Mouse (Mus musculus) CH12.LX (cell line): Measurements from ENCODE around the gene Hebp1. TPM values are rescaled to one million over a fixed set of nuclear protein-coding genes. Genes with fewer than 3 reads are reported as not detected.

ENCODE experiments used
- DNase-seq: peaks from one replicate; pipeline ENCODE4 v3.0.0-alpha.2; 2013; ENCODE audit errors: extremely low read depth
- H3K27ac ChIP-seq: 2 replicates; pipeline ENCODE4 v1.5.1; 2012; ENCODE audit warnings: low read depth, mild to moderate bottlenecking, control low read depth, moderate library complexity; ENCODE audit not compliant: insufficient read depth
- H3K27me3 ChIP-seq: replicated peaks from 2 replicates; pipeline ENCODE3; 2012; ENCODE audit warnings: inconsistent platforms
- H3K36me3 ChIP-seq, 2 experiments: replicated peaks in 1 of 2; 2 replicates each; pipeline versions ENCODE3 to v1.6.1; 2012; ENCODE audit warnings: inconsistent platforms in 1 of 2, low read length in 1 of 2, mild to moderate bottlenecking in 1 of 2, mixed read lengths in 1 of 2, moderate library complexity in 1 of 2; ENCODE audit not compliant: control insufficient read depth in 1 of 2, insufficient read depth in 1 of 2
- H3K4me1 ChIP-seq, 2 experiments: 2 replicates each; pipeline ENCODE4 v1.6.1; 2012; ENCODE audit warnings: inconsistent platforms in 1 of 2, moderate library complexity in 1 of 2; ENCODE audit not compliant: insufficient read depth in 2 of 2, control insufficient read depth in 1 of 2
- H3K4me2 ChIP-seq: 2 replicates; pipeline ENCODE4 v1.6.1; 2012; ENCODE audit warnings: low read depth, mild to moderate bottlenecking, control low read depth; ENCODE audit not compliant: poor library complexity, insufficient read depth, severe bottlenecking
- H3K4me3 ChIP-seq, 3 experiments: fragments of 150-350 bp in 1 of 3; sonication (generic) in 1 of 3; replicated peaks in 1 of 3; 2 replicates each; pipeline versions ENCODE3 to v1.5.1; 2011 to 2012; ENCODE audit warnings: low read depth in 2 of 3, low read length in 2 of 3, mild to moderate bottlenecking in 2 of 3, moderate library complexity in 2 of 3, control low read depth in 1 of 3, improper control_type of control experiment in 1 of 3, inconsistent platforms in 1 of 3, mixed read lengths in 1 of 3; ENCODE audit not compliant: poor library complexity in 1 of 3
- H3K79me2 ChIP-seq: replicated peaks from 2 replicates; pipeline ENCODE4 v1.6.1; 2012; ENCODE audit warnings: mild to moderate bottlenecking, moderate library complexity; ENCODE audit not compliant: control insufficient read depth, poor library complexity, insufficient read depth, severe bottlenecking; ENCODE audit errors: extremely low read depth
- H3K9ac ChIP-seq: 2 replicates; pipeline ENCODE4 v1.6.1; 2012; ENCODE audit warnings: low read depth, mild to moderate bottlenecking, control low read depth, moderate library complexity; ENCODE audit not compliant: insufficient read depth
- H3K9me3 ChIP-seq: replicated peaks from 2 replicates; pipeline ENCODE3; 2012; ENCODE audit warnings: low read length, inconsistent platforms, mixed read lengths
- BHLHE40 ChIP-seq: IDR thresholded peaks from 2 replicates; pipeline ENCODE4 v1.6.1; 2011; ENCODE audit warnings: mild to moderate bottlenecking, low read depth, low read length, improper control_type of control experiment
- ELF1 ChIP-seq: IDR thresholded peaks from 2 replicates; pipeline ENCODE4 v1.6.1; 2014; ENCODE audit warnings: low read depth, mild to moderate bottlenecking, inconsistent platforms, low read length, improper control_type of control experiment
- HCFC1 ChIP-seq: IDR thresholded peaks from 2 replicates; pipeline ENCODE4 v1.6.1; 2012; ENCODE audit warnings: low read depth, mild to moderate bottlenecking, inconsistent platforms, low read length, improper control_type of control experiment
- JUN ChIP-seq: IDR thresholded peaks from 2 replicates; pipeline ENCODE4 v1.6.1; 2011; ENCODE audit warnings: low read depth, mild to moderate bottlenecking, low read length, improper control_type of control experiment, moderate library complexity; ENCODE audit not compliant: insufficient read depth
- MXI1 ChIP-seq: IDR thresholded peaks from 2 replicates; pipeline ENCODE4 v1.6.1; 2011; ENCODE audit warnings: mild to moderate bottlenecking, low read depth, low read length, improper control_type of control experiment
- NRF1 ChIP-seq: IDR thresholded peaks from 2 replicates; pipeline ENCODE4 v1.6.1; 2014; ENCODE audit warnings: low read depth, mild to moderate bottlenecking, inconsistent platforms, low read length, improper control_type of control experiment, moderate library complexity
- POLR2A ChIP-seq: IDR thresholded peaks from 2 replicates; pipeline ENCODE4 v1.6.1; 2011; ENCODE audit warnings: low read depth, mild to moderate bottlenecking, improper control_type of control experiment, low read length
- RAD21 ChIP-seq: IDR thresholded peaks from 2 replicates; pipeline ENCODE4 v1.6.1; 2011; ENCODE audit warnings: low read depth, mild to moderate bottlenecking, low read length, improper control_type of control experiment, moderate library complexity
- RCOR1 ChIP-seq: conservative IDR thresholded peaks from 2 replicates; pipeline ENCODE4 v1.6.1; 2012; ENCODE audit warnings: low read depth, mild to moderate bottlenecking, inconsistent platforms, low read length, improper control_type of control experiment
- SMC3 ChIP-seq: IDR thresholded peaks from 2 replicates; pipeline ENCODE4 v1.6.1; 2011; ENCODE audit warnings: low read depth, low read length, improper control_type of control experiment
- TBP ChIP-seq: conservative IDR thresholded peaks from 2 replicates; pipeline ENCODE4 v1.6.1; 2011; ENCODE audit warnings: low read depth, low read length, improper control_type of control experiment
- TCF12 ChIP-seq: IDR thresholded peaks from 2 replicates; pipeline ENCODE4 v1.6.1; 2014; ENCODE audit warnings: low read depth, mild to moderate bottlenecking, inconsistent platforms, low read length, improper control_type of control experiment
- UBTF ChIP-seq: IDR thresholded peaks from 2 replicates; pipeline ENCODE4 v1.6.1; 2012; ENCODE audit warnings: low read depth, mild to moderate bottlenecking, inconsistent platforms, low read length, improper control_type of control experiment, moderate library complexity
- USF1 ChIP-seq: IDR thresholded peaks from 2 replicates; pipeline ENCODE4 v1.6.1; 2014; ENCODE audit warnings: low read depth, mild to moderate bottlenecking, inconsistent platforms, low read length, improper control_type of control experiment
- ZC3H11A ChIP-seq: IDR thresholded peaks from 2 replicates; pipeline ENCODE4 v1.6.1; 2012; ENCODE audit warnings: low read depth, mild to moderate bottlenecking, inconsistent platforms, low read length, improper control_type of control experiment
- ZKSCAN1 ChIP-seq: IDR thresholded peaks from 2 replicates; pipeline ENCODE4 v1.6.1; 2012; ENCODE audit warnings: low read depth, inconsistent platforms, low read length, improper control_type of control experiment, borderline replicate concordance
- ZMIZ1 ChIP-seq: IDR thresholded peaks from 2 replicates; pipeline ENCODE4 v1.6.1; 2012; ENCODE audit warnings: low read depth, mild to moderate bottlenecking, inconsistent platforms, low read length, improper control_type of control experiment
- dilution Hi-C: fragments of 300-500 bp; cut with MboI; formaldehyde crosslinking; loops from 2 replicates; pipeline ENCODE4 v1.14.3; 2020; ENCODE audit warnings: low sequenced_read_pairs; ENCODE audit not compliant: extremely low pct_unique_long_range_greater_than_20kb, extremely low pct_ligation_motif_present
- in situ Hi-C: fragments of 300-500 bp; cut with MboI; formaldehyde crosslinking; loops from 3 replicates; pipeline ENCODE4 v1.14.3; 2019; ENCODE audit warnings: low sequenced_read_pairs, low pct_ligation_motif_present, low pct_unique_long_range_greater_than_20kb, mixed read lengths
- polyA plus RNA-seq: library from polyadenylated mRNA; unstranded; fragments of >175 nt; gene quantifications from 2 replicates; pipeline ENCODE4 v1.2.1, GENCODE M21; 2012; ENCODE audit warnings: low read depth; ENCODE audit not compliant: insufficient read length
- total RNA-seq, 2 experiments: library from RNA; depleted of rRNA; stranded (reverse); fragments of 300-350 nt in 1 of 2; fragments of >200 nt in 1 of 2; gene quantifications; 2 replicates each; pipeline ENCODE4 v1.2.3; 2012 to 2014

Gene Hebp1
- total and polyA plus RNA-seq, 3 experiments, result not detected

DNA sequence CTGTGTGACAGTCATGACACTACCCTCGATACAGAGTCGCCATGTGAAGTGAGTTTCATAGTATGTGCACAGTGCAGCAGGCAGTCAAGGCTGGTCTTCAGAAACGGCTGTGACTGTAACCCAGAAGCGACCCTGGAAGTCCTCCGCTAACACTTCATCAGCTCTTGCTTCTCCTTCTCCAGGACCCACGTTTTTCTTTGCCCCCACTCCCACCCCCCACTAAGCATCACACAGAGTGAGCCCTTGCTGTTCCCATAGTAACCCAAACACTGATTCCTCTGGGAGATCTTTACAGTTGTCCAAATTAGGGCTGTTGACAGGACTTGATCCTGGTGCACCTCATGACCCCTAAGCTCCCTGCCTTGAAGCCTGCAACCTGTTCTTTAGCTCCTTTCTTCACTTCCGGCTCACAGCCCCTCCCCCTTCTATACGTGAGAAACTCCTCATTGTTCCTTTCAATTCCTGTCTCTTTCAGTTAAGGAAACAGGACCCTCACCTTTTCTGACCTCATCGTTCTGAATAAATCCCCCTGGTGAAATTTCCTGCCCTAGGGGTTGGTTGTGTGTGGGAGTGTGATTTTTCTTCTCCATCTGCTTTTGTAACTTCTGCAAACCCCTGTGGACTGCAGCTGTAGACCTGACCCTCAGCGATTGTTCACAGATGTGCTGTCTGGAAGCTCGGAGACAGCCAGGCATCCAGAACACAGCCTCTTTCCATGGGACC, 61.2 kb downstream of the Hebp1 start:
- H3K36me3 ChIP-seq, result no peaks in the 10 kb centered on the region
- H3K4me2 ChIP-seq, result peak overlapping the region; percentile 23; the same call in 1 of the 2 replicates
- H3K27ac ChIP-seq, result no peak overlapping the region
- H3K4me1 ChIP-seq, result 0 out of 4 replicates have a peak, but pooled peaks cover 0 to 2% of the 10 kb centered on the region in 2 experiments
- H3K27me3 ChIP-seq, result no peaks in the 10 kb centered on the region
- no peak for TF ChIP-seq SMC3
- no peak for TF ChIP-seq TCF12
- TF ChIP-seq MXI1, result no peak
- TF ChIP-seq ZKSCAN1, result no peak
- TF ChIP-seq JUN, result no peak
- TF ChIP-seq ELF1, result no peak
- no peak for TF ChIP-seq RAD21
- TF ChIP-seq UBTF, result no peak
- no peak for TF ChIP-seq ZC3H11A
- no peak for TF ChIP-seq RCOR1
- TF ChIP-seq ZMIZ1, result no peak
- no peak for TF ChIP-seq TBP
- no peak for TF ChIP-seq NRF1
- TF ChIP-seq POLR2A, result no peak
- TF ChIP-seq, all 38 proteins: peak for 0
- Histone ChIP-seq H3K79me2 (no peaks in the 10 kb centered on the region), H3K9ac (no peak overlapping the region), H3K4me3 (no peak overlapping the region), H3K9me3 (no peaks in the 10 kb centered on the region)
- dilution Hi-C loops (no loop called here), in situ Hi-C loops (no loop called here)
- DNase-seq, result no peak

DNA sequence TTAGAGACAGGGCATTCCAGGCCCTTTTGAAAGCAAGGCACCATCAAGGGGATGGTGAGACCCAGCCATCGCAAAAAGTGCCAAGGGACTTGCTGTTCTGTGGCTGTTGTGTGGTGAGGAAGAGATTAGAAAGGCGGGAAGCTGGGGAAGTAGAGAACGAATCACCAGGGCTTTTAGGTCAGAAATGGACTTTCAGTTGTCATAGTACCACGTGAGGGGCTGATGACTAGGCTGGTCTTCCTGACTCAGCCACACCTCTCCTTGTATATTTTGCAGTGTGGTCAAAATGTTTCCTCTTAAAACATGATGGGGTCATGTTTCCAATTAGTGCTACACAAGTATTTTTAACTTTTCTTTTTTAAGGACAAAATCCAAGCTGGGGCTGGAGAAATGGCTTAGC, 62.1 kb downstream of the Hebp1 start:
- in situ Hi-C loops, result no loop called here
- no peaks in the 10 kb centered on the region for H3K79me2 ChIP-seq
- H3K4me3 ChIP-seq, result no peak overlapping the region
- peaks cover 6% of the 10 kb centered on the region for H3K27me3 ChIP-seq
- no peaks in the 10 kb centered on the region for H3K36me3 ChIP-seq
- no peak overlapping the region for H3K9ac ChIP-seq
- no peak overlapping the region for H3K27ac ChIP-seq
- DNase-seq, result no peak
- H3K4me1 ChIP-seq, result 0 out of 4 replicates have a peak, but pooled peaks cover 0 to 2% of the 10 kb centered on the region in 2 experiments
- no peak overlapping the region for H3K4me2 ChIP-seq
- TF ChIP-seq BHLHE40 (0 out of 2 replicates have a peak, but pooled peaks have one; percentile 23), RAD21 (no peak), HCFC1 (no peak), ELF1 (no peak), USF1 (peak; percentile 21)
- H3K9me3 ChIP-seq, result no peaks in the 10 kb centered on the region
- dilution Hi-C loops, result no loop called here
